In the genomic region with DNA sequence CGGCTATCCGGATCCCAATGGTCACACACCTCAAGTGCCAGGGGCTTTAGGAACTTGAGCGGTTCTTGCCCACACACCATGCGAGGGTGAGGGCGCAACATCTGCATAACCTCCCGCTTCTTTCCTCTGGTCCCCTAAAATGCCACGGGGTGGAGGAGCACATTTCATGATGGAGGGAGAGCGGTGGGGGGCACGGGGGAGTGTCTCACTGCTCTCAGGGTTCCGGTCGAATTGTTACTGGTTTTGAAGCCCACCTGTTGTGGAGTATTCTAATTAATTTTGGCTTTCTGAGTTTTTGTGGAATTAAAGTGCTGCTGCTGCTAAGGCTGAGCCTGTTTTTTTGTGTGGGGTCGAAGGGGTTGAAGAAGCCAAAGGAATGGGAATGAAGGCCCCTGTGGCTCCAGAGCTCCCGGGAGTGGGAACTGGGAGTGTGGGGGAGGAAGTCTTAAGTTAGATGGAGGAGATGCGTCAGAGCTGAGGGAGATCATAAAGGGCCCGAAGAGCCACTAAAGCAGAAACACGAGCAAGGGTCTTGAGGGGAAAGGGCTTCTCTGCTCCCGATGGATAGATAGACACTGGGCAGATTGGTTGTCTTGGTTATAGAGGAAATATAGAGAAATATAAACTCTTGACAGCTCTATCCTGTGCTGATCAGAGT, we compare ENCODE assay signal across 8 mouse cellular contexts. TPM values are rescaled to one million over a fixed set of nuclear protein-coding genes. Genes with fewer than 3 reads are reported as not detected.
DNase-seq lines count a peak whose midpoint lies in the region; ATAC-seq and TF ChIP-seq lines count a peak whose summit lies in the region.

No protein-coding gene starts in this region.

- peak overlapping the region; percentile 68 for H3K4me2 ChIP-seq in hindbrain, embryonic 15.5 days
- peak overlapping the region; percentile 92 for H3K4me2 ChIP-seq in midbrain, embryonic 15.5 days

- H3K27me3 ChIP-seq in hindbrain, embryonic 15.5 days, result no peaks in the 10 kb centered on the region
- no peaks in the 10 kb centered on the region for H3K27me3 ChIP-seq in midbrain, embryonic 15.5 days (replicated peaks)

- H3K36me3 ChIP-seq in hindbrain, embryonic 15.5 days, result no peaks in the 10 kb centered on the region
- H3K36me3 ChIP-seq in midbrain, embryonic 15.5 days (replicated peaks), result no peaks in the 10 kb centered on the region

- TF ChIP-seq CTCF in cortical plate, adult 2 months (IDR thresholded peaks at IDR 0.05; ENCODE audit: extremely low read depth, insufficient read depth, low read length), result no peak

- TF ChIP-seq POLR2A in cortical plate, adult 2 months (IDR thresholded peaks at IDR 0.05; ENCODE audit: extremely low read depth, insufficient read depth, low read length), result no peak

- no peak overlapping the region for H3K27ac ChIP-seq in cortical plate, adult 2 months (ENCODE audit: insufficient read depth, low read length)
- no peak overlapping the region for H3K27ac ChIP-seq in hindbrain, embryonic 15.5 days (replicated peaks)
- no peak overlapping the region; the same call in 1 of the 2 replicates for H3K27ac ChIP-seq in midbrain, embryonic 15.5 days

- H3K4me3 ChIP-seq in cortical plate, adult 2 months (ENCODE audit: insufficient read depth, low read length), result peak overlapping the region; percentile 73
- H3K4me3 ChIP-seq in hindbrain, embryonic 15.5 days, result peak overlapping the region; percentile 79
- peak overlapping the region; percentile 84 for H3K4me3 ChIP-seq in midbrain, embryonic 15.5 days

- H3K9me3 ChIP-seq in hindbrain, embryonic 15.5 days, result no peaks in the 10 kb centered on the region
- no peaks in the 10 kb centered on the region for H3K9me3 ChIP-seq in midbrain, embryonic 15.5 days

- peak; percentile 18 to 25 for DNase-seq in left cerebral cortex, adult 18-20 months (ENCODE audit: low spot score in 2 of 2)
- no peak for DNase-seq in left cerebral cortex, adult 8-10 months (ENCODE audit: low spot score in 2 of 2)
- DNase-seq in adrenal gland, adult 8-10 months, result no peak
- no peak for DNase-seq in left cerebral cortex, adult 11 months (ENCODE audit: low spot score)
- no peak for DNase-seq in urinary bladder, adult 2 months (ENCODE audit: low spot score)

- ATAC-seq in hindbrain, embryonic 15.5 days (ENCODE audit: low FRiP score, low read depth), result no peak
- ATAC-seq in midbrain, embryonic 15.5 days (replicated peaks), result no peak

- H3K4me1 ChIP-seq in cortical plate, adult 2 months (ENCODE audit: control insufficient read depth, insufficient read depth, low read length), result no peaks in the 10 kb centered on the region
- H3K4me1 ChIP-seq in hindbrain, embryonic 15.5 days (replicated peaks), result peaks cover 53% of the 10 kb centered on the region
- H3K4me1 ChIP-seq in midbrain, embryonic 15.5 days, result peaks cover 50% of the 10 kb centered on the region

- H3K9ac ChIP-seq in hindbrain, embryonic 15.5 days, result peak overlapping the region; percentile 87
- H3K9ac ChIP-seq in midbrain, embryonic 15.5 days, result peak overlapping the region; percentile 89

- WGBS in hindbrain, embryonic 15.5 days, result 9% methylated on average over 17 of the region's 17 CpGs
- WGBS in midbrain, embryonic 15.5 days, result 7% methylated on average over 17 of the region's 17 CpGs

RNA-seq across cellular contexts. Expression of gene Borcs6, which starts 1.9 kb away (rescaled TPM):
- 10 to 100 TPM; 35.2 to 38.0 TPM for total RNA-seq in left cerebral cortex, adult 18-20 months (2021)
- 10 to 100 TPM; 32.3 to 37.9 (median 33.5) TPM for total RNA-seq in left cerebral cortex, adult 8-10 months (2022)
- 32.5 and 34.1 TPM in 2 replicates for polyA plus RNA-seq in cortical plate, adult 2 months (2012; rRNA removed)
- 22.1 and 23.1 TPM in 2 replicates for polyA plus RNA-seq in hindbrain, embryonic 15.5 days (2015; fragmentation: Nextera tagmentation; extraction: Ambion mirVana)
- 20.5 and 21.2 TPM in 2 replicates for polyA plus RNA-seq in midbrain, embryonic 15.5 days (2015; fragmentation: Nextera tagmentation; extraction: Ambion mirVana)
- 10 to 100 TPM; 29.8 to 33.9 (median 31.5) TPM for total RNA-seq in adrenal gland, adult 8-10 months (2022)
- polyA plus RNA-seq in urinary bladder, adult 2 months (2012; rRNA removed), result 18.0 and 19.4 TPM in 2 replicates

RNA-seq across cellular contexts. Expression of gene Tmem107, which starts 9.2 kb away (rescaled TPM):
- 10 to 100 TPM; 23.6 to 26.8 TPM for total RNA-seq in left cerebral cortex, adult 18-20 months (2021)
- 10 to 100 TPM; 15.2 to 19.4 (median 17.1) TPM for total RNA-seq in left cerebral cortex, adult 8-10 months (2022)
- polyA plus RNA-seq in cortical plate, adult 2 months (2012; rRNA removed), result 20.6 and 21.4 TPM in 2 replicates
- 36.6 and 41.7 TPM in 2 replicates for polyA plus RNA-seq in hindbrain, embryonic 15.5 days (2015; fragmentation: Nextera tagmentation; extraction: Ambion mirVana)
- polyA plus RNA-seq in midbrain, embryonic 15.5 days (2015; fragmentation: Nextera tagmentation; extraction: Ambion mirVana), result 33.5 and 37.7 TPM in 2 replicates
- 10 to 100 TPM; 13.1 to 28.3 (median 19.4) TPM for total RNA-seq in adrenal gland, adult 8-10 months (2022)
- polyA plus RNA-seq in urinary bladder, adult 2 months (2012; rRNA removed), result 17.9 and 25.8 TPM in 2 replicates

RNA-seq across cellular contexts. Expression of gene Aurkb, which starts 15.9 kb away (rescaled TPM):
- total RNA-seq in left cerebral cortex, adult 18-20 months (2021), result under 1 TPM in 1 of 2 experiments, not detected in 1; 0.30 TPM
- under 1 TPM; 0.53 to 0.80 (median 0.62) TPM for total RNA-seq in left cerebral cortex, adult 8-10 months (2022)
- 0.57 and 1.2 TPM in 2 replicates for polyA plus RNA-seq in cortical plate, adult 2 months (2012; rRNA removed)
- polyA plus RNA-seq in hindbrain, embryonic 15.5 days (2015; fragmentation: Nextera tagmentation; extraction: Ambion mirVana), result 28.6 and 36.1 TPM in 2 replicates
- polyA plus RNA-seq in midbrain, embryonic 15.5 days (2015; fragmentation: Nextera tagmentation; extraction: Ambion mirVana), result 17.7 and 23.9 TPM in 2 replicates
- 1 to 10 TPM; 1.7 to 2.9 (median 2.3) TPM for total RNA-seq in adrenal gland, adult 8-10 months (2022)
- 3.6 and 4.1 TPM in 2 replicates for polyA plus RNA-seq in urinary bladder, adult 2 months (2012; rRNA removed)

RNA-seq across cellular contexts. Expression of gene Vamp2, which starts 26.9 kb away (rescaled TPM):
- total RNA-seq in left cerebral cortex, adult 18-20 months (2021), result 1,000 to 10,000 TPM; 1,053 to 1,091 TPM
- total RNA-seq in left cerebral cortex, adult 8-10 months (2022), result 1,000 to 10,000 TPM; 1,002 to 1,054 (median 1,038) TPM
- polyA plus RNA-seq in cortical plate, adult 2 months (2012; rRNA removed), result 1,153 and 1,156 TPM in 2 replicates
- 317 and 437 TPM in 2 replicates for polyA plus RNA-seq in hindbrain, embryonic 15.5 days (2015; fragmentation: Nextera tagmentation; extraction: Ambion mirVana)
- polyA plus RNA-seq in midbrain, embryonic 15.5 days (2015; fragmentation: Nextera tagmentation; extraction: Ambion mirVana), result 319 and 333 TPM in 2 replicates
- total RNA-seq in adrenal gland, adult 8-10 months (2022), result 100 to 1,000 TPM; 118 to 221 (median 178) TPM
- polyA plus RNA-seq in urinary bladder, adult 2 months (2012; rRNA removed), result 163 and 180 TPM in 2 replicates

RNA-seq across cellular contexts. Expression of gene Per1, which starts 33.6 kb away (rescaled TPM):
- total RNA-seq in left cerebral cortex, adult 18-20 months (2021), result 100 to 1,000 TPM; 129 to 133 TPM
- total RNA-seq in left cerebral cortex, adult 8-10 months (2022), result 100 to 1,000 TPM; 105 to 140 (median 114) TPM
- polyA plus RNA-seq in cortical plate, adult 2 months (2012; rRNA removed), result 48.3 and 57.6 TPM in 2 replicates
- 10.0 and 10.1 TPM in 2 replicates for polyA plus RNA-seq in hindbrain, embryonic 15.5 days (2015; fragmentation: Nextera tagmentation; extraction: Ambion mirVana)
- 11.3 and 12.3 TPM in 2 replicates for polyA plus RNA-seq in midbrain, embryonic 15.5 days (2015; fragmentation: Nextera tagmentation; extraction: Ambion mirVana)
- total RNA-seq in adrenal gland, adult 8-10 months (2022), result 100 to 1,000 TPM in 1 of 4 experiments, 10 to 100 TPM in 3; 30.0 to 119 (median 51.6) TPM
- polyA plus RNA-seq in urinary bladder, adult 2 months (2012; rRNA removed), result 26.8 and 28.5 TPM in 2 replicates

Comparison
In these comparisons a context has a peak if more than half of its experiments do, and no peak if none do; other contexts are left out.
1. DNase-seq: peak in left cerebral cortex, adult 18-20 months (2 of 2); none in left cerebral cortex, adult 8-10 months (0 of 2), adrenal gland, adult 8-10 months (single experiment), left cerebral cortex, adult 11 months (single experiment) and urinary bladder, adult 2 months (single experiment).
2. Peak in every context shown above with its lines, with median percentiles within 50 percentile points of each other: H3K4me3 ChIP-seq.